Mouse (Mus musculus) C2C12 (cell line): ENCODE results near the gene Egfl8. TPM values are rescaled to one million over a fixed set of nuclear protein-coding genes. Genes with fewer than 3 reads are reported as not detected.

ENCODE experiments used
- H3K27me3 ChIP-seq: one replicate; pipeline ENCODE4 v1.6.1; 2011; ENCODE audit not compliant: control insufficient read depth, insufficient read depth, insufficient read length
- H3K36me3 ChIP-seq: one replicate; pipeline ENCODE4 v1.6.1; 2011; ENCODE audit not compliant: control insufficient read depth, insufficient read depth
- H3K4me3 ChIP-seq: one replicate; pipeline ENCODE4 v1.5.1; 2011; ENCODE audit warnings: mild to moderate bottlenecking, control low read depth; ENCODE audit not compliant: poor library complexity, insufficient read depth, severe bottlenecking
- H3K79me2 ChIP-seq: one replicate; pipeline ENCODE4 v1.6.1; 2011; ENCODE audit not compliant: control insufficient read depth, insufficient read depth
- H3K79me3 ChIP-seq: one replicate; pipeline ENCODE4 v1.6.1; 2011; ENCODE audit warnings: low read depth, control low read depth
- H3ac ChIP-seq: one replicate; pipeline ENCODE3; 2011; ENCODE audit warnings: low read depth; ENCODE audit not compliant: control insufficient read depth, insufficient read length
- CEBPB ChIP-seq: IDR thresholded peaks from one replicate; pipeline ENCODE4 v1.6.1; 2011; ENCODE audit warnings: low read depth, mild to moderate bottlenecking, control low read depth, moderate library complexity
- CTCF ChIP-seq: IDR thresholded peaks from one replicate; pipeline ENCODE4 v1.5.1; 2011; ENCODE audit not compliant: control insufficient read depth, insufficient read depth, insufficient read length
- FOSL1 ChIP-seq: IDR thresholded peaks from one replicate; pipeline ENCODE4 v1.8.0; 2011; ENCODE audit warnings: mild to moderate bottlenecking, low read length; ENCODE audit not compliant: poor library complexity, insufficient read depth, severe bottlenecking
- MAX ChIP-seq: IDR thresholded peaks from one replicate; pipeline ENCODE4 v1.6.1; 2011; ENCODE audit warnings: mild to moderate bottlenecking, control low read depth
- MYOD1 ChIP-seq: IDR thresholded peaks from one replicate; pipeline ENCODE4 v1.6.1; 2011; ENCODE audit warnings: low read depth; ENCODE audit not compliant: control insufficient read depth, insufficient read length
- MYOG ChIP-seq: IDR thresholded peaks from one replicate; pipeline ENCODE4 v1.6.1; 2011; ENCODE audit not compliant: control insufficient read depth, insufficient read length; ENCODE audit errors: extremely low read depth
- USF1 ChIP-seq: IDR thresholded peaks from one replicate; pipeline ENCODE4 v1.6.1; 2011; ENCODE audit warnings: low read depth, mild to moderate bottlenecking, control low read depth, moderate library complexity
- long read RNA-seq, 2 experiments: library from polyadenylated mRNA; unstranded; transcript quantifications; one replicate each; pipeline ENCODE4 v2.0.0; 2019 to 2020
- polyA plus RNA-seq: library from polyadenylated mRNA; unstranded; fragments of >200 nt; fragmentation: generic; extraction: Trizol; gene quantifications from one replicate; pipeline ENCODE4 v1.2.1, GENCODE M21; 2012; ENCODE audit warnings: missing spikeins

The Egfl8 gene
- polyA plus RNA-seq: 0.22 TPM
- long read RNA-seq, experiment 1: 0 reads
- long read RNA-seq, experiment 2, partial matches to known transcripts: 0 of 2 reads
- long read RNA-seq, experiment 2, other reads (novel, unspliced or antisense): 2 of 2 reads

GRCm38 (mm10) chr17:34615871-34616270, at the start of gene Egfl8:
Egfl8 (minus strand) TSS chr17:34615971.
- Histone ChIP-seq H3K79me3 (no peaks in the 10 kb centered on the region), H3K27me3 (no peaks in the 10 kb centered on the region), H3ac (no peak within 1 kb of the TSS), H3K4me3 (no peak within 1 kb of the TSS), H3K36me3 (peaks cover 7% of the 10 kb centered on the region), H3K79me2 (no peaks in the 10 kb centered on the region)
- TF ChIP-seq USF1 (no peak), MAX (no peak), CTCF (no peak), FOSL1 (no peak), CEBPB (no peak), MYOD1 (no peak), MYOG (no peak)

GRCm38 (mm10) chr17:34664472-34664871, 48.7 kb upstream of the Egfl8 start:
- peaks cover 38% of the 10 kb centered on the region for H3K27me3 ChIP-seq
- TF ChIP-seq CEBPB (no peak), MYOD1 (no peak), MAX (no peak), USF1 (no peak), FOSL1 (no peak), MYOG (no peak), CTCF (no peak)
- H3K79me2 ChIP-seq: no peaks in the 10 kb centered on the region
- H3K36me3 ChIP-seq: no peaks in the 10 kb centered on the region
- H3ac ChIP-seq: no peak overlapping the region
- no peak overlapping the region for H3K4me3 ChIP-seq
- H3K79me3 ChIP-seq: no peaks in the 10 kb centered on the region

GRCm38 (mm10) chr17:34663558-34663957, 47.8 kb upstream of the Egfl8 start:
- H3K27me3 ChIP-seq: peaks cover 45% of the 10 kb centered on the region
- H3ac ChIP-seq: no peak overlapping the region
- H3K79me2 ChIP-seq: no peaks in the 10 kb centered on the region
- no peak overlapping the region for H3K4me3 ChIP-seq
- H3K36me3 ChIP-seq: no peaks in the 10 kb centered on the region
- no peak for TF ChIP-seq CEBPB
- TF ChIP-seq CTCF: no peak
- no peak for TF ChIP-seq USF1
- TF ChIP-seq MYOD1: no peak
- TF ChIP-seq MYOG: no peak
- no peak for TF ChIP-seq MAX
- no peak for TF ChIP-seq FOSL1
- H3K79me3 ChIP-seq: no peaks in the 10 kb centered on the region

GRCm38 (mm10) chr17:34662978-34663377, 47.2 kb upstream of the Egfl8 start:
- Histone ChIP-seq H3K27me3 (peaks cover 45% of the 10 kb centered on the region), H3K79me3 (no peaks in the 10 kb centered on the region), H3K4me3 (no peak overlapping the region), H3K36me3 (no peaks in the 10 kb centered on the region), H3ac (no peak overlapping the region), H3K79me2 (no peaks in the 10 kb centered on the region)
- no peak for TF ChIP-seq MYOG
- TF ChIP-seq USF1: no peak
- TF ChIP-seq CTCF: no peak
- no peak for TF ChIP-seq MAX
- TF ChIP-seq MYOD1: no peak
- no peak for TF ChIP-seq CEBPB
- no peak for TF ChIP-seq FOSL1

- no peak overlapping the region for H3K4me3 ChIP-seq
- H3ac ChIP-seq: no peak overlapping the region
- H3K27me3 ChIP-seq: peaks cover 46% of the 10 kb centered on the region
- no peaks in the 10 kb centered on the region for H3K79me3 ChIP-seq
- no peaks in the 10 kb centered on the region for H3K79me2 ChIP-seq
- TF ChIP-seq FOSL1: no peak
- TF ChIP-seq CTCF: no peak
- no peak for TF ChIP-seq MYOG
- no peak for TF ChIP-seq MYOD1
- no peak for TF ChIP-seq MAX
- no peak for TF ChIP-seq CEBPB
- no peak for TF ChIP-seq USF1
- no peaks in the 10 kb centered on the region for H3K36me3 ChIP-seq
Measured at GRCm38 (mm10) chr17:34662468-34662867, 46.7 kb upstream of the Egfl8 start.

- peaks cover 49% of the 10 kb centered on the region for H3K27me3 ChIP-seq
Measured at GRCm38 (mm10) chr17:34661121-34661591, 45.4 kb upstream of the Egfl8 start.

More at GRCm38 (mm10) chr17:34661121-34661591, 45.4 kb upstream of the Egfl8 start:
- Histone ChIP-seq H3K4me3 (no peak overlapping the region), H3K36me3 (no peaks in the 10 kb centered on the region), H3K79me3 (no peaks in the 10 kb centered on the region), H3K79me2 (no peaks in the 10 kb centered on the region), H3ac (peak overlapping the region; percentile 15)
- TF ChIP-seq CTCF (no peak), MYOD1 (no peak), MYOG (no peak), USF1 (no peak), CEBPB (no peak), FOSL1 (no peak), MAX (no peak)
